Mouse (Mus musculus) ES-CJ7 (cell line): ENCODE data around the gene Zfp219.
A peak's percentile ranks its signal among the peaks of the same experiment; 100 is the strongest.

ENCODE experiments used
- DNase-seq: peaks from one replicate; pipeline ENCODE4 v3.0.0; 2011; ENCODE audit warnings: low read depth, low spot score

Gene Zfp219

GRCm38 (mm10) chr14:52018248-52019050 lies 2.1 kb downstream of the Zfp219 start:
- DNase-seq = peak; percentile 59

DNA sequence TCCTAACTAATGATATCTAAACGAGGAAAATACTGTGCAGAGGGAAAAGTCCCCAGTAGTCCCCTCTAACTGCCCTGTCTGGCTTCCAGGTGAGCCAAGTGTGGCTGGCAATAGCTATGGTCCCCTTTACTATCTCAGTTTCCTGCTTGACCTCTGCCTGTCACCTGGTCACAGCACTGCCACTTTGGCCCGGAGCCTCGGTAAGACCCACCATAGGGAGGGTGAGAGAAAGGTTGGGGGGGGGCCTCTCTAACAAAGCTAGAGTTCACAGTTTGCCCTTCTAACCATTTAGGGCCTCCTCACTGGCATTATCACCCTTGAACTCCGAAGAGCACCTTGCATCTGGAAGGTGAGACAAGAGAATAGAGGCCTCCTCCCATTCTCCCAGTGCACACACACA lies 2.9 kb downstream of the Zfp219 start:
- DNase-seq = no peak

DNA sequence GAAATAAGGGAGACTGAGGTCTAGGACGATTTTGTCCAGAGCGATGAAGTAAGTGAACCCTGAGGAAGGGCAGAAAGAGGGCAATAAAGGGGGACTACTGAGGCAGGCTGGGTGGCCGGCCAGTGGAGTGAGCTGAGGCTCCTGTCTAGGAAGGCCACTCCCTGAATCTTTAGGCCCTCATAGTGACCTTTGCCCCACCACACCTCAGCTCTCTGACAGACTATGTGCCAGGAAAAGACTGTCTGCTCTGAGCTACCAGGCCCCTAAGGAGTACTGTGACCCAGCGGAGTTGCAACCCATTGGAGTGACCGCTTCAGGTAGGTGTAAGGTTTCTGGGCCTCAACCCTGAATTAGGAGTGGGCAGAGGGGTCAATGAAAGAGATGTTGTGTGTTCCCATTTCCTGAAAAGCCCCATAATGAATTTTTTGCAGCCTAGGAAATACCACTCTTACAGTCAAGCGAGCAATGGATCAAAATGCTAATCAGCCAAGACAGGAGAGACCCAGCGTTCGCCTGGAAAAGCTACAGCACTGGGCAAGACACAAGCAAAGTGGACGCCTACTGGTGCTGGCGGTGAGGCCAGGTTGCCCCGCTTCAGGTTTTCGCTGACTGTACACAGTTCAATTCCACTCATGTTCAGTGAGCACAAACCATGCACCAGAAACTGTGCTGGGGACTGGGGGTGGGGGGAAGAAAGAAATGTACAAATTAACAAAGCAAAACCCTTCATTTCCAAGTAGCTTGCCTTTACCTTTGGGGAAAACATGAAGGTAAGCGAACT lies 3.7 kb downstream of the Zfp219 start:
- no peak for DNase-seq

DNA sequence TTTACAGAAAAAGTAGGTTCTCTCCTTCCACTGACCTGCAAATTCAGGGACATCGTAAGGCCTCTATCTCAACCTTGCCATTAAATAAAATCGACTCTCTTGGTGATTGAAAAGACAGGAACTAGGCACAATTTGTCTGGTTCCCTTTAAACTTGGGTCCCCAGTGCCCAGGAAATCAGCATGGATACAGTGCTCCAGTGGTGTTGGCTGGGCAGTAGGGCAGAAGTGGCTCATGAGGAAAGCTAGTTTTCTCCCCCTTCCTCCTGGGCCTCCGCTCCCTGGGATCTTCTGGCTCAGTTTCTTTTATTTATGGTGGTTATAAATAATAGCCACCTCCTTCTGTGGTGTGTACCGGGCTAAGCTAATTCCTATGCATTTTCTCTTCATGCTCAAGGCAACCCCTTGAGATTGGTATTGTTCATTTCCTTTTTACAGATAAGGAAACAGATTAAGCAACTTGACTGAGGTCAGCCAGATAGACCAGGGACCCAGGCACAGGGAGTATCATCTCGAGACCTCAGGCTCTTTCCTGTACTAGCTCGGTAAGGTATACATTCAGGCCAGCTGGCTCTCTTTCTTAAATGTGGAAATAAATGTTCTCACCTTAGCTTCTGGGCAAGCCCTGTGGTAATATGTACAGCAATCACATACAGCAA lies 5.0 kb downstream of the Zfp219 start, which contains the start of gene Tmem253:
Tmem253 (plus strand) TSS at position 214 of the 656 bp plus-strand sequence.
- no peak for DNase-seq

GRCm38 (mm10) chr14:52014761-52015311 lies 5.7 kb downstream of the Zfp219 start:
- DNase-seq = peak; percentile 85

GRCm38 (mm10) chr14:52014271-52014760 lies 6.2 kb downstream of the Zfp219 start:
- no peak for DNase-seq

GRCm38 (mm10) chr14:52013771-52014219 lies 6.7 kb downstream of the Zfp219 start:
- DNase-seq = peak; percentile 51

DNA sequence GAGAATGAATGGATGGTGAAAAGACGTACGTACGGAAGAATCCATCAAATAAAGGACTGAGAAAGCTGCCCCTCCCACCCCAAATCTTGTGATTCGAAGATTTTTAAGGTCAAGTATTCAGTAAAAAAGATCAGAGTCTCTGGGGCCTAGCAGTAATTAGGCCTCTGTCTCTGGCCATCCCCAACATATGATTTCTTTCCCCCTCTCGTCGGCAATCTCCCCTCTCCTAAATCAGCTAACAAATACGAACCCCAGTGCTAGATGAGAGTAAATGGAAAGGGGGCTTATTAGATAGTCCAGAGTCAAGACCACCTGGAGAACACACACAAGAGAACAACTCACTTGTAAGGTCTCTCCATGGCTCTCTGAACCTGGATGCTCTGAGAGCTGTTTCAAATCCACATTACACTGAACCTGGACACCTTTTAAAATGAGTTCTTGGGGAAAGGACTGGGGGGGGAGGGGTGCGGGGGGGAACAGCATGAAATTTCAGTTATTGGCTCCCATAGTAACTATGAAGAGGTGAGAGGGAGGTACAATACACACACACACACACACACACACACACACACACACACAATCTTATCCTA lies 7.4 kb downstream of the Zfp219 start:
- no peak for DNase-seq

GRCm38 (mm10) chr14:52012553-52012952 lies 8.0 kb downstream of the Zfp219 start:
- no peak for DNase-seq

DNA sequence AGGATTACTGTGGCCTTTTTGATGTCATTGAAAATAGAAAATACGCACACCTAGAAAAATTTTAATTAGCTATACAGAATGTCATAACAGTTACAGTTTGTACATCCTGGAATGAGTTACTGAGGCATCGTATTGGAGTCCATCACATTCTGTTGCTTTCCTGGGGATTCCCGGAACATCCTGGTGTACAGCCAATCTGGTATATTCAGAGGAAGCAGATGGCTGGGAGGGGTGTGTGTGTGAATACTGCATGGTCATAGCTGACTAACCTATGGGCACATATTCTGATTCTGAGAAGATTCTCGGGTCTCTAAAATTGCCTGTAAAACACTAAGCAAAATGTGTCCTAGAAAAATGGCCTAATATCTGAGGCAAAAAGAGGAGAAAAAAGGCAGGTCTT lies 8.4 kb downstream of the Zfp219 start:
- DNase-seq = no peak

- DNase-seq = no peak
These were observed 8.8 kb downstream of the Zfp219 start for GRCm38 (mm10) chr14:52011683-52012082.

DNA sequence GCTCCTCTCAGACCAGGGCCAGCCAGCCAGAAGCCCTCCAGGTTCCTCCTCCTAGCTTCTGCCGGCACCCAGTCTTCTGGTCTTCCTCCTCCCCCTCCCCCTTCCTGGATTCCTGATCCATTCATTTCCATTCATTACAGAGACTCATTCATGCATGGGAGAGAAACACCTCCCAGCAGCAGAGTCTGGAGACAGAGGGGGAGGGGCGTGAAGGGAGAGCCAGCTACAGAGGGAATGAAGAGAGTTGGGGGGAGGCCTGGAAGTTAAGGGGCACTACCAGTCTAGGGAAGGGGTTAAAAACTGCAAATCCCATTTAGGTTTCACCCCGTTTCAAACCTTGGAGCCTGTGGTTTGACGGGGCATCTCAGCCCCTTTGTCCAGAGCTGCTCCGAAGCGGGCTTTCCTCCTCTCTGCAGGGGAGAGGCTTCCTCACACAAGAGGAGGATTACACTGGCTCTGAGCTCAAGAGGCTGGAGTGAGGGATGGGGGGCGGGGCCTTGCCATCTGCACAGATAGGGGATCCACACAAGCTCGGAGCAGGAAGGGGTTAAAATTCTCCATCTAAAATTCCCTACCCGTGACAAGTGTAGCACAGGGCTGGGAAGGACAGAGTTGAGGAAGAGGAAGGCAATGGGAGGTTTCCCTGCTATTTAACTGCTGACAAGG lies 10.0 kb downstream of the Zfp219 start:
- DNase-seq = peak; percentile 95

DNA sequence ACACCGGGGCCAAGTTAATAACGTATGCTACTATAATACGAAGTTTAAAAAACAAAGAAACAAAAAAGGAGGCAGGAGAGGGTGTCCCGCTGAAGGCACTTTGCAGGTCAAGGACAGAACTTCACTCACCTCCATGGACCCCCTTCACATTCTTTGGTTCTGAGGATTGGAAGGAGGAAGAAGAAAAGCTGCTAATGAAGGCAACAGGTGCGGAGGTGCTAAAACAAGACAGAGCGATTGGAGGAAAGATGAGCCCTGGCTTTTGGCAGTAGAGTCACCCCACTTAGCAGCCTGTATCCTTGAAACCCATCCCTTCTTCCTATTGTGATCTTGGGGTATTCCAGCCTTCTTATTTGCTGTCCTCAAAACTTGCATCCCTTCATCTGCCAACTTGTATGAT lies 10.7 kb downstream of the Zfp219 start:
- DNase-seq = no peak

- no peak for DNase-seq
These were observed 11.2 kb downstream of the Zfp219 start for GRCm38 (mm10) chr14:52009361-52009760.

GRCm38 (mm10) chr14:52008321-52009203 lies 12.0 kb downstream of the Zfp219 start:
- peak; percentile 96 for DNase-seq

DNA sequence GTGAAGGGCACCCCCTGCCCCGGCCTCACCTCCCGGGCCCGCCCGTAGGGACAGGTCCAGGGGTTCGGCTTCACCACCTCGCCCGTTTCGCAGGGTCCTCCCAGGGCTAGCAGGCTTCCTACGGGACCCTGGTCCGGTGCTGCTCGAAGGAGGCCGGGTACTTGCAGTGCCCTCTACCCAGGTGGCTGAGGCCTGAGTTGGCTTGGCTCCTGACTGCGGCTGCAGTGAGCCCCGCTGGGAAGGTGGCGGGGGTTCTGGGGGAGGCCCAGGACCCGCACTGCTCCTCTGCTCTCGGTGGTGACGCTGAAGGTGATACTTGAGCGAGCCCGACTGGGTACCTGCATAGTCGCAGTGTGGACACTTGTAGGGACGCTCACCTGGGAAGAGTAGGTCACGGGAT lies 13.8 kb downstream of the Zfp219 start:
- no peak for DNase-seq

GRCm38 (mm10) chr14:52006241-52006640 lies 14.3 kb downstream of the Zfp219 start:
- peak; percentile 55 for DNase-seq

DNA sequence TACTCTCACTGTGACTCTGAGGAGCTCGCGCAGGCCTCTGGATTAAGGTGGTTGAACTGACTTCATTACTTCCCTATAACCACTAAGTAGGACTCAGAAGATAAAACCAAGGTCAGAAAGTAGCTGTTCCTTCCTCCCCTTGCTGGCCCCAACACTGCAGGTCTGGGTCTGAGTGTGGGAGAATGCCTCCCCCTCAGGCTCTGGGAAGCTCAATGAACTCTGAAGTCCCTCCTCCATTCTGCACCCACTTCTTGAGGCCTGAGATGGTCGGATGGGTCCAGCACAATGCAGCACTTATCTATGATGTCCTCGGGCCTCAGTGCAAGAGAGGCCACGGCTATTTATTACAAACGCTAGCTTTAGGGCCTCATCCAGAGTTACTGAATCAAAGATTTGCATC lies 14.9 kb downstream of the Zfp219 start:
- DNase-seq = no peak

DNA sequence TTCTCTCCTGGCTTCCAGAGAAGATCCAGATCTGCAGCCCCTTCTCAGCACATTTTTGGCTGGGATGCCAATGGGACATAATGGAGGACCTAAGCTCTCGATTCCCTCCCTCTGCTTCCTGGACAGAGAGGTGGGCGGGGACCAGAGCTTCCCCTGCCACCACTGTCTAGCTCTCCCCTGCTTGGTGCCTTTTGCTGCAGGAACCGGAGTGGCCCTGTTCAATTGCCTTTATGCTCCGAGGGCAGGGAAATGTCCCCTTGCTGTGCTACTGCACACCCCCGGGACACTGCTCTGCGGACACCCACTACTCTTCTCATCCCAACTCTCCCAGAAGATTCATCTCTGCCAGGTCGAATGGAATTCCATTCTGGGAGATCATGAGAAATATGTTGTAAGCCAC lies 15.4 kb downstream of the Zfp219 start:
- DNase-seq = no peak

DNA sequence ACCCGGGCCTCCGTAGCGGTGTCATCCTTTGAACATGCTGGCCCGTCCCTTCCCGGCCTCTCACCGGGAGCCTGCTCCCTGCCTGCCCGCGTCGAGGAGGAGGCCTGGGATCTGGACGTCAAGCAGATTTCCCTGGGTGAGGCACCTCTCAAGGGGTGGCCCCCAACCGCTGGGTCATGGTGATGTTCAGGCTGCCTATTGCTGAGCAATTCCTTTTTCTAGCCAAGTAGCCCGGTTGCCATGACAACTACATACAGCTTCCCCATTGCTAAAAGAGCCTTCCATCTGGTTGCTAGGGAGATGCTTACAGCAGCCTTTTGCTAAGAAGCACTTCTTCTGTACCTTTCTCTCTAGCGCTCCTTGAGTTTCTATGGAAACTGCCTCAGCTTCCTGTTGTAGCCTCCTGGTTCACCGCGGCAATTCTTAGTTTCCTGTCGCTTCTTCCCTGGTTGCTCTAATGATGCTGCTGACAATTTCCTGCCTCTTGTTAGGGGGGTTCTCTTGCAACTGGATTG lies 16.5 kb downstream of the Zfp219 start:
- DNase-seq = peak; percentile 77
